Mouse (Mus musculus) kidney, embryonic 16.5 days (tissue): ENCODE results near the gene Npas2. TPM values are rescaled to one million over a fixed set of nuclear protein-coding genes. Genes with fewer than 3 reads are reported as not detected.

Experiments
- ATAC-seq: fragments of 200-750 bp; cut with Nextera tagmentation; 2 replicates; pipeline ENCODE4 v1.8.0; 2017; ENCODE audit warnings: moderate TSS enrichment; ENCODE audit not compliant: low FRiP score, low TSS enrichment
- H3K27ac ChIP-seq: fragments of 300-500 bp; sonication (generic); 2 replicates; pipeline ENCODE4 v1.5.1; 2014; ENCODE audit warnings: low read length
- H3K27me3 ChIP-seq: fragments of 300-500 bp; sonication (generic); 2 replicates; pipeline ENCODE4 v1.6.1; 2014; ENCODE audit warnings: low read length, control low read depth, mixed read lengths; ENCODE audit not compliant: insufficient read depth
- H3K36me3 ChIP-seq: fragments of 300-500 bp; sonication (generic); 2 replicates; pipeline ENCODE4 v1.6.1; 2014; ENCODE audit warnings: low read length, control low read depth, mixed read lengths; ENCODE audit not compliant: insufficient read depth
- H3K4me1 ChIP-seq: fragments of 300-500 bp; sonication (generic); 2 replicates; pipeline ENCODE4 v1.6.1; 2014; ENCODE audit warnings: low read length, control low read depth, mixed read lengths; ENCODE audit not compliant: insufficient read depth
- H3K4me2 ChIP-seq: fragments of 300-500 bp; sonication (generic); replicated peaks from 2 replicates; pipeline ENCODE4 v1.6.1; 2014; ENCODE audit warnings: low read depth, low read length
- H3K4me3 ChIP-seq: fragments of 300-500 bp; sonication (generic); 2 replicates; pipeline ENCODE4 v1.5.1; 2014; ENCODE audit warnings: mild to moderate bottlenecking, low read length
- H3K9ac ChIP-seq: fragments of 300-500 bp; sonication (generic); replicated peaks from 2 replicates; pipeline ENCODE4 v1.6.1; 2014; ENCODE audit warnings: low read length
- H3K9me3 ChIP-seq: fragments of 300-500 bp; sonication (generic); 2 replicates; pipeline ENCODE4 v1.6.1; 2016; ENCODE audit warnings: low read length, control low read depth
- WGBS: fragments of 180-500 bp; shearing (Covaris S2); extraction: QIAGEN DNeasy Blood & Tissue Kit; methylation state at CpG from one replicate; pipeline ENCODE4 v1.1.7; 2014; 5-methylcytosine and 5-hydroxymethylcytosine counted together
- polyA plus RNA-seq: library from polyadenylated mRNA; unstranded; fragments of >200 nt; fragmentation: Nextera tagmentation; extraction: Ambion mirVana; gene quantifications from 2 replicates; pipeline ENCODE4 v1.2.1, GENCODE M21; 2015

Gene Npas2
- polyA plus RNA-seq, 1 experiment from 2014 or later = 0.69 TPM

DNA sequence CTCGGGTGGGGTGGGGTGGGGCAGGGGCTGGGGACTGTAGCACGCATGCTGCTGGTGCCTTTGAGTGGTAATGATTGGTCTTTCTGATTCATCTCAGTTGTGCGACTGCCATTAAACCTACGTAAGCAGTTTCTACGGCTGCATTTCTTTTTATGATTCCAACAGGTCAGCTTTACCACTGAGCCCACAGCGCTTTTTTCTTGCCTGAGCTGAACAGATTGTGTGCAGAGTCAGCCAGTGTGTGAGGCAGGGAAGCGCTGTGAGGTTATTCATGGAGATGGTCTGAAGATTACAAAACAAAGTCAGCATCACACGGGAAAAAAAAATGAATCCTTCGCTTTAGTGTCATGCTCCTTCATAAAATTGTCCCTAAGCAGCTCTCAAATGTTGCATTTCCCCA, 106.7 kb downstream of the Npas2 start:
- no peaks in the 10 kb centered on the region for H3K9me3 ChIP-seq
- 89% methylated on average over 9 of the region's 9 CpGs for WGBS
- ATAC-seq = no peak
- H3K36me3 ChIP-seq = no peaks in the 10 kb centered on the region
- H3K9ac ChIP-seq = no peak overlapping the region
- H3K4me1 ChIP-seq = peaks cover 4% of the 10 kb centered on the region; the same call in 1 of the 2 replicates
- H3K27ac ChIP-seq = no peak overlapping the region
- no peak overlapping the region for H3K4me3 ChIP-seq
- H3K4me2 ChIP-seq = no peak overlapping the region
- no peaks in the 10 kb centered on the region for H3K27me3 ChIP-seq

- Histone ChIP-seq H3K27me3 (no peaks in the 10 kb centered on the region), H3K9me3 (no peaks in the 10 kb centered on the region), H3K4me2 (no peak overlapping the region), H3K36me3 (no peaks in the 10 kb centered on the region), H3K4me1 (peaks cover 4% of the 10 kb centered on the region; the same call in 1 of the 2 replicates), H3K4me3 (no peak overlapping the region), H3K27ac (no peak overlapping the region), H3K9ac (no peak overlapping the region)
- 78% methylated on average over 6 of the region's 6 CpGs for WGBS
- no peak for ATAC-seq
These were observed 107.1 kb downstream of the Npas2 start for GRCm38 (mm10) chr1:39300676-39301075.

DNA sequence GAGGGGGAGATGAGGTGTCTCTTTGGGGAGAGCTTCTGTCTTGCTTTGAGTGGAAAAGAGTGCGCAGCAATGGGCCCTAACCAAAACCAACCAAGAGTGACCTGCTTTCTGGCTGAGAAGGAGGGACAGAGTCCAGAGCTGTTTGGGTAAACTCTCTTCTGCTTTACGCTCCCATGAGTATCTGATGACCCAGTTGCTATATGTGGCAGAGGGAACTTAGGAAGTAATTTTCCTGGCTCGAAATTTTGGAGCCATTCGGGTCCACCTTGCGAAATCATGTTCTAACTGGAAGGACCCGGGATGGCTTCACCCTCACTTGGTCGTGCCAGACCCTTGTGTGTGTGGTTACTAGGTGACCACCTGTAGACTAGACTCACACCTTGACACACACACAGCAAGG, 108.7 kb downstream of the Npas2 start:
- Histone ChIP-seq H3K4me3 (no peak overlapping the region), H3K27me3 (no peaks in the 10 kb centered on the region), H3K4me2 (no peak overlapping the region), H3K9me3 (no peaks in the 10 kb centered on the region), H3K36me3 (no peaks in the 10 kb centered on the region), H3K4me1 (peaks cover 4% of the 10 kb centered on the region; the same call in 1 of the 2 replicates), H3K27ac (no peak overlapping the region), H3K9ac (no peak overlapping the region)
- no peak for ATAC-seq
- 86% methylated on average over 7 of the region's 7 CpGs for WGBS

DNA sequence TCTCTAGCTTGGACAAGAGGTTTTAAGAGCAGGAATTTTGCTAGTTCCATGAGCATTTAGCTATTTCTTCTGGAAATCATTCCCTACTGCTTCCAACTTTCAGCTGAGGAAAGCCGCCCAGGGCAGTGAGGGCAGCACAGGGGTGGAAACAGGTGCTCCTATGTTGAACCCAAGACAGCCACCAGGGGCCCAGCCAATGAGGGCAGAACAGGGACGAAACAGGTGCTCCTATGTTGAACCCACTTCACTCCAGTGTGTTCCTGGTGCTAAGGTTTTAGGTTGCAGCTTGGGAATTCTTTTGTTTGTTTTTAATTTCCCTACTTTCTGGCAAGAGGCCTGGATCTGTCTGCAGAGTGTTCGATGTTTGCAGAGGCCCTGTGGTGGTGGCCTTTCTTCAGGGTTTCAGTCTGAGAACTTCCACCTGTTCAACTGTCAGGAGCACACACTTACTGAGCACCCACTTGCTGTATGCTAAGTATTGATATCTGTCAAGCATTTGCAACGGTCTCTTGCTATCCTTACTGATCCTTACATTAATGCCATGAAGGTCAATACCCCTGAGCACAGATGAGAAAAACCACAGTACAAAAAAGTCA, 109.6 kb downstream of the Npas2 start:
- ATAC-seq = peak; percentile 57; the same call in 1 of the 2 replicates
- Histone ChIP-seq H3K36me3 (no peaks in the 10 kb centered on the region), H3K9me3 (no peaks in the 10 kb centered on the region), H3K4me3 (no peak overlapping the region), H3K27ac (no peak overlapping the region), H3K27me3 (no peaks in the 10 kb centered on the region), H3K4me2 (no peak overlapping the region), H3K9ac (no peak overlapping the region), H3K4me1 (peaks cover 4% of the 10 kb centered on the region; the same call in 1 of the 2 replicates)
- WGBS = 37% methylated on average over 4 of the region's 4 CpGs

GRCm38 (mm10) chr1:39307291-39307690, 113.8 kb downstream of the Npas2 start:
- Histone ChIP-seq H3K36me3 (no peaks in the 10 kb centered on the region), H3K27me3 (no peaks in the 10 kb centered on the region), H3K4me2 (no peak overlapping the region), H3K9me3 (no peaks in the 10 kb centered on the region), H3K4me1 (peaks cover 4% of the 10 kb centered on the region; the same call in 1 of the 2 replicates), H3K4me3 (no peak overlapping the region), H3K27ac (no peak overlapping the region), H3K9ac (no peak overlapping the region)
- ATAC-seq = no peak

- Histone ChIP-seq H3K27ac (no peak overlapping the region), H3K9me3 (no peaks in the 10 kb centered on the region), H3K4me1 (peaks cover 4% of the 10 kb centered on the region; the same call in 1 of the 2 replicates), H3K4me3 (no peak overlapping the region), H3K27me3 (no peaks in the 10 kb centered on the region), H3K4me2 (no peak overlapping the region), H3K36me3 (no peaks in the 10 kb centered on the region), H3K9ac (no peak overlapping the region)
- 77% methylated on average over 2 of the region's 2 CpGs for WGBS
- ATAC-seq = no peak
These were observed 114.4 kb downstream of the Npas2 start for GRCm38 (mm10) chr1:39307971-39308370.

DNA sequence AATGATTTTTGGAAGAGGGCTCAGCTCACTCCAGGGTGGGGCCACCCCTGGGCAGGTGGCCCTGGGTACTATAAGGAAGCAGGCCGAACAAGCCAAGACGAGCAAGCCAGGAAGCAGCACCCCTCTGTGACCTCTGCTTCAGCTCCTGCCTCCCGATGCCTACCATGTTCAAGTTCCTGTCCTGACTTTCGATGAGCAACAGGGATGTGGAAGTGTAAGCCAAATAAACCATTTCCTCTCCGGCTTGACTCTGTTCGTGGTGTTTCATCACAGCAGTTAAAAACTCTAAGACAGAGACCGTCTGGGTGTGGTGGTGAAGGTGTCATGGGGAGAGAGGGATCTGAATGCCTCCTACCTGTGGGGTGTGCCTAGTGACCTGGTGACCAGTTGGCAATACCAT, 116.0 kb downstream of the Npas2 start:
- Histone ChIP-seq H3K27me3 (no peaks in the 10 kb centered on the region), H3K4me3 (no peak overlapping the region), H3K9me3 (no peaks in the 10 kb centered on the region), H3K4me2 (no peak overlapping the region), H3K9ac (no peak overlapping the region), H3K36me3 (no peaks in the 10 kb centered on the region), H3K27ac (no peak overlapping the region), H3K4me1 (no peaks in the 10 kb centered on the region)
- 78% methylated on average over 7 of the region's 7 CpGs for WGBS
- no peak for ATAC-seq

- no peaks in the 10 kb centered on the region for H3K27me3 ChIP-seq
- no peak for ATAC-seq
- H3K9me3 ChIP-seq = no peaks in the 10 kb centered on the region
- H3K4me2 ChIP-seq = no peak overlapping the region
- no peak overlapping the region for H3K27ac ChIP-seq
- no peak overlapping the region for H3K9ac ChIP-seq
- 66% methylated on average over 25 of the region's 25 CpGs for WGBS
- no peaks in the 10 kb centered on the region for H3K36me3 ChIP-seq
- no peaks in the 10 kb centered on the region for H3K4me1 ChIP-seq
- no peak overlapping the region for H3K4me3 ChIP-seq
These were observed 118.9 kb downstream of the Npas2 start for GRCm38 (mm10) chr1:39312345-39312967.

DNA sequence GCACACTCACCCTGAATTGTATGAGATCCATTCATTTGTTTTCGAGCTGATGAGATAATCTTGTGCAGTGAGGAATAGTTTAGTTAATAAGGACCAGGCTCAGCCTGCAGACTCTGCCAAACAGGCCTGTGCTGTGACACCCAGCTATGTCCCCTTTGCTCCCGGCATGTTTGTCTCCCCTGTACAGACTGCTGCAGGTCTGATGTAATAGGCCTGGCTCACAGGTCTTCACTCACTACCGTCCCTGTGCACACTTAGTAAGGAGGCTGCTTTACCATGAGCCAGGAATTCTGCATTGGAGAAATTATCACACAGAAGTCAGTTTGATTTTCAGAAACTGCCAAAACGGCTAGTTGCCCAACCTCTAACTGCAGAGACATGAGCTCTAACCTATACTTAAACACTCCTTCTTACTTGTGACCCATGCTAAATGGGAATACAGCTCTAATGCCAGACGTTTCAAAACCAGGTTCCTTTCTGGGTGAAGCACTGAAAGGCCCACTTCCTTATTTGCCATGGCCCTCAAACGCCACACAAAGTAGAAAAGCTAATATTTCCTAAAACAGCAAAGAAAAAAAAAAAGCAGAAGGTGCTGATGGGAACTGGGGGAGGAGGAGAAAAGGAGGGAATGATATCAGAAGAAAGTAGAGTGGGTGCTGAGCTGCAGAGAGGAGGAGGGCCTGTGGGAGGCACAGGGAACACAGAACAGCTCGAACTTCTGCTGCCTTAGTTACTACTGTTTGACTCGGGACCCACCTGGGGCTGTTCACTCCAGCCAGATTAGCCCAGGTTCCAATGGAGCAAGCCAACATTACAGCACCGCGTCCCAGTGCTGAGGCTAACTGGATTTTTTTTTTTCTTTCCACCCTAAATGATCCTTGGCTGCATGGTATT, 120.1 kb downstream of the Npas2 start:
- H3K4me3 ChIP-seq = no peak overlapping the region
- ATAC-seq = no peak
- no peak overlapping the region for H3K9ac ChIP-seq
- no peaks in the 10 kb centered on the region for H3K9me3 ChIP-seq
- no peak overlapping the region for H3K4me2 ChIP-seq
- no peak overlapping the region for H3K27ac ChIP-seq
- 0 out of 2 replicates have a peak, but pooled peaks cover 2% of the 10 kb centered on the region for H3K4me1 ChIP-seq
- H3K27me3 ChIP-seq = no peaks in the 10 kb centered on the region
- 70% methylated on average over 10 of the region's 10 CpGs for WGBS
- no peaks in the 10 kb centered on the region for H3K36me3 ChIP-seq
